Mouse (Mus musculus) erythroblast, embryonic 14.5 days (primary cell): ENCODE measurements around the gene Olig2.

Experiments
- GATA1 ChIP-seq: IDR thresholded peaks from 2 replicates; pipeline ENCODE4 v1.6.1; 2012; ENCODE audit warnings: low read length, inconsistent platforms, mixed read lengths
- TAL1 ChIP-seq: IDR thresholded peaks from 3 replicates; pipeline ENCODE4 v1.6.1; 2012; ENCODE audit warnings: low read length, inconsistent platforms, mixed read lengths

DNA sequence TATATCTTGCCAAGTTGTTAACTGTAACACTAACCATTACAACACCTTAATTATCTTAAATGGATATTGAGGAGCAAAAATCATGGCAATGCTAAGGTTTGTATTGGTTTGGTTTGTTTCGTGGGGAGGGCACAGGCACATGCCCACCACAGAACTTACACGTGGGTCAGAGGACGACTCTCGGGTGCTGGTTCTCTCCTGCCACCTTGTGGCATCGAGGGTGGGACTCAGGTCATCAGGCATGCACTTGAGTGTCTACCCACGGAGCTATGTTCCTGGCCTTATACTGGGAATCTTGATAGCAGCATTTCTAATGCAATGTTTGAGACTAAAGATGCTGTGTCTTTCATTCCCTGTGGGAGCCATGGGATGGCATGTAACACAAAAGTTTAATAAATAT is 8.2 kb upstream of the Olig2 start:
- TF ChIP-seq GATA1 = no peak
- TF ChIP-seq TAL1 = no peak
